Mouse (Mus musculus): ENCODE measurements around the gene Ntrk2.
"Not testable (repeated sequence)": the region's sequence is repeated elsewhere in the genome, so short reads cannot be mapped to it uniquely, and the experiment has no call there.

The Ntrk2 gene

GRCm38 (mm10) chr13:59057886-59058285 is 251.5 kb downstream of the Ntrk2 start:
- DNase-seq: no peak

GRCm38 (mm10) chr13:59059118-59059517 is 252.7 kb downstream of the Ntrk2 start:
- no peak for DNase-seq

- DNase-seq: no peak
Measured at GRCm38 (mm10) chr13:59065677-59066076, 259.3 kb downstream of the Ntrk2 start.

GRCm38 (mm10) chr13:59073635-59074256 is 267.4 kb downstream of the Ntrk2 start:
- DNase-seq: peak; percentile 65

GRCm38 (mm10) chr13:59076489-59076888 is 270.1 kb downstream of the Ntrk2 start:
- DNase-seq: no peak

GRCm38 (mm10) chr13:59079761-59080461 is 273.5 kb downstream of the Ntrk2 start:
- no peak for DNase-seq

GRCm38 (mm10) chr13:59080468-59080867 is 274.1 kb downstream of the Ntrk2 start:
- DNase-seq: no peak

- DNase-seq: no peak
Measured at GRCm38 (mm10) chr13:59089016-59089415, 282.6 kb downstream of the Ntrk2 start.

- DNase-seq: no peak
Measured at GRCm38 (mm10) chr13:59091138-59091971, 285.0 kb downstream of the Ntrk2 start.

GRCm38 (mm10) chr13:59092045-59092857 is 285.9 kb downstream of the Ntrk2 start:
- no peak for DNase-seq

GRCm38 (mm10) chr13:59092858-59093154 is 286.4 kb downstream of the Ntrk2 start:
- DNase-seq: no peak

GRCm38 (mm10) chr13:59094722-59095121 is 288.4 kb downstream of the Ntrk2 start:
- DNase-seq: no peak

- DNase-seq: no peak
Measured at GRCm38 (mm10) chr13:59095811-59096391, 289.5 kb downstream of the Ntrk2 start.

- DNase-seq: no peak
Measured at GRCm38 (mm10) chr13:59100086-59100485, 293.7 kb downstream of the Ntrk2 start.

- not testable (repeated sequence) for DNase-seq
Measured at GRCm38 (mm10) chr13:59107791-59108190, 301.4 kb downstream of the Ntrk2 start.

- DNase-seq: no peak
Measured at GRCm38 (mm10) chr13:59110107-59110506, 303.7 kb downstream of the Ntrk2 start.

- DNase-seq: no peak
Measured at GRCm38 (mm10) chr13:59114684-59115083, 308.3 kb downstream of the Ntrk2 start.

- DNase-seq: no peak
Measured at GRCm38 (mm10) chr13:59115551-59115950, 309.2 kb downstream of the Ntrk2 start.

- no peak for DNase-seq
Measured at GRCm38 (mm10) chr13:59117233-59117632, 310.9 kb downstream of the Ntrk2 start.

- DNase-seq: no peak
Measured at GRCm38 (mm10) chr13:59119596-59120394, 313.4 kb downstream of the Ntrk2 start.

GRCm38 (mm10) chr13:59143141-59143744 is 336.9 kb downstream of the Ntrk2 start:
- DNase-seq: no peak

Data from thymus, postnatal 14 days (tissue).